Mouse (Mus musculus): ENCODE measurements around the gene Ninj1.

Gene Ninj1

DNA sequence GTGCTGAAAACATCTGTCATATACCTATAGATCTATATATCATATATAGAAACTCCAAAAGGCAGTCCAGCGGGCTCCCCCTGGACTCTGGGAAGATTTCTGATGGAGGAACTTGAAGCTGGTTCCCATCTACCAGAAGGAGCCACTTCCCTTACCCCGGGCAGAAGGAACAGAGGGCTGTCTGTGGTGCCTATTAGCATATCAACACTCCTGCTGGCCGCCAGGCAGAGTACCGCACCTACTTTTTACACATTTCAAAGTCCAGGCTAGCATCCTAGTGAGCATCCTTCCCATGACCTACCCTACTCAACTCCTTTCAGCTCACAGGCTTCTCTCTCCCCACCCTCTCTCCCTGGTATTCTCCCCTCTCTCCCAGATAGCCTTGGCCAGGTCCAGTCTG is 38.3 kb downstream of the Ninj1 start:
- DNase-seq (ENCODE audit: low spot score) = no peak

DNA sequence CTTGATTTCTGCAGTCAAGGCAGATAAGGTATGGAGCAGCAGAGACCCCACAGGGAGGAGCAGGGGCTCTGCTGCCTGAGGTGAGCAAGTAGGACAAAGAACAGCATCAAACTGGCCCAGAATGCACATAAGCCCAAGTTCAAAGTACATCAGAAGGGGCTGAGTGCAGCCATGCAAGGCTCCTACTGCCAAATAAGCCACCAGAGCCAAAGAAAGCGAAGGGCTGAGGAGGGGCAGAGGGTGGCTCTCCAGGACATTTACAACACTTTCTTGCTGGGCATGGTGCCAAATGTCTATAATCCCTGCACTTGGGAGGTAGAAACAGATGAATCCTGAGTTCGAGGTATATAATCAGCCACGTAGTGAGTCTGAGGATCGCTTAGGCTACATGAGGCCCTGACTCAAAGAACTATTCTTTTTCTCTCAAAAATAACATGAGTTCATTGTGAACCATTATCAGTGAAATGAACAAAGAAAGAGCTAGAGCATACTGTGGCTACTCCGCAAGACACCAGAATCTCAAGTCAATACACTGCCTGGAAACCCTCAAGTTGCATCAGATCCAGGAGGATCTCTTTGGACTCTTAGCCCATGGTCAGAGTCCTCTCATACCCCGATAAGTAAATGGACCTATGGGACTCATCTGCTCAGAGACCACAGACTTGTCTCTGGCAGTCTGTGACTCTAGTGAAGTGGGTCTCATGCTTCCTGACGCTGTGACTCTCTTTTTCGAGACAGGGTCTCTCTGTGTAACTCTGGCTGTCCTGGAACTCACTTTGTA is 46.7 kb downstream of the Ninj1 start:
- no peak for DNase-seq (ENCODE audit: low spot score)

DNA sequence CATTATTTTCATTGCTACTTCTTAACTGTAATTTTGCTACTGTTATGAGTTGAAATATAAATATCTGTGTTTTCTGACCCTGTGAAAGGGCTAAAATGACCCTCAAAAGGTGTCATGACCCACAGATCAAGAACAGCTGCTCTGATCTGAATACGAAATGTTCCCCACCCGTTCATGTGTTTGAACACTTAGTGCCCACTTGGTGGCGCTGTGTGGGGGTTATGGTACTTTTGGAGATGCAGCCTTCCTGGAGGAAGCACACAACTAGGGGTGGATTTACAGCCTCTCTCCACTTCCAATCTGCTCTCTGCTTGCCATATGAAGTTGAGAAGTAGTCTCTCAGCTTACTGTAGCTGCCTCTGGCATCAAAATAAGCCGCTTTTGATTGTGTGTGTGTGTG is 47.4 kb downstream of the Ninj1 start:
- DNase-seq (ENCODE audit: low spot score) = no peak

DNA sequence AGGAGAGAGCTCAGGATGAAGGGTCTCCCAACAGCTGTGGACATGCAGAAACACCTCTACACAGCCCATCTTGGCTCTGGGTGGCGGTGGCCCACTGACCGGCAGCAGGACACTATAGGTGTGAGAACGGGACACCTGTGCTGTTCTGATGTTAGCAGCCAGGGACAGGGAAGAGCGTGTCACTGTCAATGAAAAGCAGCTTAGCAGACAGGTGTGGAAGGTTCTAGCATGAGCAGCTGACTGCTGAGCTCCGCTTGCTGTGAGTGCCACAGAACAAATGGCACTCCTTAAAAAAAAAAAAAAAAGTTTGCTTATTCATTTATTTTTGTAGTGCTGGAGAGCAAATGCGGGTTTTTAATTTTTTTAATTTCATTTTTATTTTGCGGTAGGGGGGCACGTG is 50.3 kb downstream of the Ninj1 start:
- no peak for DNase-seq (ENCODE audit: low spot score)

DNA sequence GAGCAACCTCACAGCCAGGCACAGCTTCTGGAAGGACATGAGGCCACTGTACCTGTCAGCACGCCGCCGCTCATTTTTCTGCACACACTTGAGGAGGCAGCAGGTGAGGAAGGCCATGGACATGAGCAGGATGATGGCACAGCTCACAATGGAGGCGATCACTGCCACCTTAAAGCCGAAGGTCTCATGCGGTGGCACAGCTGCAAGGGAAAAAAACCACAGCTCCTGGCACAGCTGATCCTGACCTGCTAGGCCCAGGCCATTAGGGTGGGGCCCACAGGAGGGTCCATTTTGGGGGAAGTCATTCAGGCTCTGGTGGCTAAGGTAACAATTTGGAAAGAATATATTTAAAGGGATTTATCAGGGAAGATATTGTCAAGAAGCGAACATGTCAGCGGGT is 51.5 kb downstream of the Ninj1 start:
- no peak for DNase-seq (ENCODE audit: low spot score)

DNA sequence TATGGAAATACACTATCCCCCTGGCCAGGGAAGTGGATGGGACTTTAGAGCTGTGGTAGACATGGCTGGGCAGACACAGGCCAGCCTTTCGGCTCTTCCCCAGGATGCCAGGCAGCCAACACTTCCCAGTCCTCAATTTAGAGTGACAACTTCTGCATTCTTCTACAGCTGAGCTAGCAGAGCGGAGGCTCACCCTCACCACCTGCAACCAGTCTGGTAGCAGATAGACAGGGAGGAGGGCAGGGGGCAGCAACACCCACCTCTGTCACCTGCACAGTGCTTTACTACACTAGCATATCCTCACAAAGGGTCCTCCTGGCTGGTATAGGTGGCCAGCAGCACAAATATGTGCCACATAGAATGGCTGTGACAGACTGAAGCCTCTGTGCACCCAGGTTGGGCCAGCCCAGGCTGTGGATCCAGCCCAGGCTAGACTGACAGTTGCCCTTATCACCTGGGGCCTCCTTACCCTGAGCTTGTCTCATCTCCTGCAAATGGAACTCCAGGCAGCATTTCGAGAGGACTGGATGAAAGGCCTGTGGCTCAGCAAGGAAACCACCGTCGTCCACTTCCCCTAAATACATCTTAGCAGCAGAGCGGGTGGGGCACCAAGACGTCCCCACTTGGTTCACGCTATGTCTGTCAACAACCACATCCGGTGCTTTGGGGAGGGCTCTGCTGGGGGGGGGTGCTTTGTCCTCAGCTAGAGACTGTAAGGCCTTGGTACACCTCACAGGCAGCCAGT is 55.2 kb downstream of the Ninj1 start:
- DNase-seq (ENCODE audit: low spot score) = no peak

DNA sequence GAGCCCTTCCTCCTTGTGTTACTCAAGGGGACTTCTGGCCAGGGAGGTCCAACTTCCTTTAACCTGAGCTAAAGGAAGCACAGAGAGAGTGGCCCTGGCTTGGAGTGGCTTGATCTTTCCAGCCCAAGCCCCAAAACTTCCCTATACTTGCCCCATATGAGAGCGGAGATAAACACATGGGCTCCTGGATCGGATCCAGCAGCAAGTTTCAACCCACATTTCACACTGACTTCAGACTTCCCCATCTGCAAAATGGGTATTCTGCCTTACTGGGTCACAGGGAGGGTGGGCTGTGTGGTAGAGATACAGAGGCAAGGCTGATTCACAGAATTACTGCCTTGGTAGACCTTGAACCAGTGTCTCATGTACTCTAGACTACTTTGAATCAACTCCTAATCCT is 56.2 kb downstream of the Ninj1 start:
- no peak for DNase-seq (ENCODE audit: low spot score)

DNA sequence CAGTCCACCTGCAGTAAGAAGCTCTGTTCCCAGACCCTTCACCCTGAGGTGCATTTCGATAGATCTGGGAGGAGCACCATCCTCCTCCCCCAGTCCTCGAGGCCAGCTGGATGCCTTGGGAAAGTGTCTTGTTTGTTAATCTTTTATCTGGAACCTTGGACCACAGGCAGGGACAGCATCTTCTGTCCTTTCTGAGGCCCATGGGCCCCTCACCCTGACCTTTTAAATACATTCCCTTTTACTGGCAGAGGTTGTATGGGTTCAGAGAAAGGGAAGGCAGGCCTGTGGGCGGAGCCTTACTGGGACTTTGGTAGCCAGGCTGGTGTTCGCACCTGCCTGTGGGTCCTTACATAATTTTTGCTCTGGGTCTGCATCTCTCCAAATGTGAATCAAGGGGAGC is 58.0 kb downstream of the Ninj1 start:
- DNase-seq (ENCODE audit: low spot score) = peak; percentile 39
